Mouse (Mus musculus) megakaryocyte, adult 5-6 weeks (primary cell): ENCODE results near the gene Pcyt2. TPM values are rescaled to one million over a fixed set of nuclear protein-coding genes. Genes with fewer than 3 reads are reported as not detected.
A peak's percentile ranks its signal among the peaks of the same experiment; 100 is the strongest.

ENCODE experiments used
- ATAC-seq: 2 replicates; pipeline ENCODE4 v1.8.0; 2016; ENCODE audit warnings: mild to moderate bottlenecking, inconsistent platforms; ENCODE audit not compliant: poor library complexity, severe bottlenecking
- total RNA-seq, 2 experiments: library from RNA; stranded (forward) in 1 of 2; stranded (reverse) in 1 of 2; fragments of 153-499, 151-499 nt in 1 of 2; fragments of 221-1000, 200-1000 nt in 1 of 2; gene quantifications; 2 replicates each; pipeline versions ENCODE4 v1.2.3 to v1.2.4; 2015 to 2017

The Pcyt2 gene
- total RNA-seq, 2 experiments from 2014 or later, result 13.3 to 17.3 TPM

DNA sequence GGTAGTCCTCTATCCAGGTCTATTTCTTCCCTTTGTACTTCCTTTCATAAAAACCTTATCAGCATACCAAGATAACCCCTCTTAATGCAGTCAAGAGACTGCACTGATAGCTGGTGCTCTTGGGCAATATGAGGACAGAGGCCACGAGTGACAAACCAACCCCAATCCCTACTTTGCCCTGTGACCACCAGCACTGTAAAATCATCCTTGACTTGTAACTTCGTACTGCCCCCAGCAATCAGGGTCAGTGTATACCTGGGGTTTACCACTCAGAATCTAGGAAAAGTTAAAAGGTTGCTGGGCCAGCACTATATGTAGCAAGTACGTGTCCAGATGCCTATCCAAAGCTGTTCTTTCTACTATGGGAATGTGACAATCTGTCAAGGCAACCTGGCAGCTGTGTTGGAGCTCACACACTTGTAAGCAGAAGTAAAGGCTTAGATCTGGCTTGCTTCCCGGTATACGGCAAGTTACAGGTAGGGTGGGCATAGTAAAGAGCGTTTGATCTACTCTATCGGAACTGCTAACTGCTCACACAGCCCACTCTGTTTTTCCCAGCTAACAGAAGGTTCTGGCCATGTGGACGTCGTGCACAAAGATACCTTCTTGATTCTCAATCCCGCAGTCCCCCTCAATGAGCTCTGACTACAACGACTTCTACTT lies 45.9 kb downstream of the Pcyt2 start:
- no peak for ATAC-seq

DNA sequence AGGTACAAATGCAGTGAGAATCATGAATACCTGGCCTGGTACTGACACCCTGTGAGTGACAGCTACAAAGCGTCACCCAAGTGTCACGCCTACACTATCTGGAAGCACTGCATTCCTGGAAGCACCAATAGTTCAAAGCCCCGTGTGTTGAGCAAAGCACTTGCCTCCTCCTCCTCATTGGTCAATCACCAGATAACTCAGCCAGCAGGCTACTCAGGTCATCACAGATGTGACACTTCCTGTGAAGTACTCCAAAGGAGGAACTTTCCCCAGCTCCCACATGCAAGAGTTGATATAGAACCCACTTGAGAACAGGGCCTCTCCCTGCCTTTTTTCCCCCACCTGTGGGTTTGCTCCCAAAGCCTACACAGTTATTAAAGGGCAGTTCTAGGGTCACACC lies 46.6 kb downstream of the Pcyt2 start:
- peak; percentile 33 for ATAC-seq

GRCm38 (mm10) chr11:120568324-120568723 lies 49.4 kb downstream of the Pcyt2 start:
- no peak for ATAC-seq

- no peak for ATAC-seq
These were observed 52.6 kb downstream of the Pcyt2 start for GRCm38 (mm10) chr11:120565114-120565513.

GRCm38 (mm10) chr11:120562949-120563348 lies 54.8 kb downstream of the Pcyt2 start:
- no peak for ATAC-seq

DNA sequence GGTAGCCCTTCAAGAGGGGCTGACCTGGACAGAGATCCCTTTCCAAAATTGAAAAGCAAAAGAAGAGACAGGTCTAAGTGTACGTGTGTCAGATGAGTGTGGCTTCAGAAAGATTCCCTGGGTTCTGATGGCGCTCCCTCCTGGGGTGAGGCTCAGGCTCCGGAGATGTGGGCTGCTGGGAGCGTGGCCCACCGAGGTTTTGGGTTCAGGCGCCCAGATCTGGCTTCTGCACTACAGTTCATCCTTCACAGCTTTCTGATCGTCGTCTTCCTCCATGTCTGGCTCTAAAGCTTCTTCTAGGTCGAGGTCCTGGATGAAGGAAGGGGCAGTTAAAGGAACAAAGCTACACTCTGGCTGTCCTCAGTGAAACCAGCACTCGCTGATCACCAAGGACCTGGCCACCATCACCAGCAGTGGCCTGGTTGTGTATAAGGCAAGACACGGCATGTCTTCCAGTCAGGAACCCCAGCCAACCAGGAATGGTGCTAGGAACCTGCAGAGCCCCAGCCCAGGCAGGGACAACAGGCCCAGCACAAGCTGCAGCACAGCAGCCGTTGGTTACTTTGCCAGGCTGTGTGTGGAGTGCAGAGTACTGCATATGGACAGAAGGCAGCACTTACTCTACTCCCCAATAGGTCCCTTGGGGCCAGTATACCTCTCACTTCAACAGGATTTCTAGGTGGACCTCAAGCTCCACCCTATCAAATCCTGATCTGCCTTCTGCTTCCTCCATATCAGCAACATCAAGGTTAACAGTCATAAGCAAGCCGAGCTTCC lies 56.6 kb downstream of the Pcyt2 start:
- ATAC-seq, result no peak

Other genes starting within 250 kb of the Pcyt2 start
Only the 30 nearest of the 33 such genes appear.
- gene Tspan10, start 175.3 kb downstream of the Pcyt2 start, total RNA-seq (2015), result 0.16 TPM in 1 of 2 replicates, not detected in the other
- gene Tspan10, start 175.3 kb downstream of the Pcyt2 start, total RNA-seq (2017), result not detected in 2 replicates
- gene Pde6g, start 164.4 kb downstream of the Pcyt2 start, total RNA-seq (2015), result 1.1 TPM in 1 of 2 replicates, not detected in the other
- gene Pde6g, start 164.4 kb downstream of the Pcyt2 start, total RNA-seq (2017), result not detected in 2 replicates
- 6.2 and 7.7 TPM in 2 replicates for gene Oxld1, start 159.9 kb downstream of the Pcyt2 start, total RNA-seq (2015)
- 4.2 and 6.8 TPM in 2 replicates for gene Oxld1, start 159.9 kb downstream of the Pcyt2 start, total RNA-seq (2017)
- gene Ccdc137, start 159.8 kb downstream of the Pcyt2 start, total RNA-seq (2015), result 5.8 and 6.2 TPM in 2 replicates
- gene Ccdc137, start 159.8 kb downstream of the Pcyt2 start, total RNA-seq (2017), result 5.9 and 36.8 TPM in 2 replicates
- gene Arl16, start 150.3 kb downstream of the Pcyt2 start, total RNA-seq (2015), result 14.1 and 15.1 TPM in 2 replicates
- gene Arl16, start 150.3 kb downstream of the Pcyt2 start, total RNA-seq (2017), result 9.1 and 10.8 TPM in 2 replicates
- gene Mrpl12, start 133.3 kb downstream of the Pcyt2 start, total RNA-seq (2015), result 34.3 and 35.6 TPM in 2 replicates
- gene Mrpl12, start 133.3 kb downstream of the Pcyt2 start, total RNA-seq (2017), result 25.4 and 41.7 TPM in 2 replicates
- gene Slc25a10, start 126.1 kb downstream of the Pcyt2 start, total RNA-seq (2015), result 9.3 and 14.7 TPM in 2 replicates
- gene Slc25a10, start 126.1 kb downstream of the Pcyt2 start, total RNA-seq (2017), result 12.8 and 17.2 TPM in 2 replicates
- gene Gcgr, start 87.2 kb downstream of the Pcyt2 start, total RNA-seq (2015), result not detected in 2 replicates
- not detected in 2 replicates for gene Gcgr, start 87.2 kb downstream of the Pcyt2 start, total RNA-seq (2017)
- 79.7 and 83.0 TPM in 2 replicates for gene Mcrip1, start 68.2 kb downstream of the Pcyt2 start, total RNA-seq (2015)
- 18.3 and 30.5 TPM in 2 replicates for gene Mcrip1, start 68.2 kb downstream of the Pcyt2 start, total RNA-seq (2017)
- gene Ppp1r27, start 66.8 kb downstream of the Pcyt2 start, total RNA-seq (2015), result not detected in 2 replicates
- gene Ppp1r27, start 66.8 kb downstream of the Pcyt2 start, total RNA-seq (2017), result not detected in 2 replicates
- 301 and 325 TPM in 2 replicates for gene P4hb, start 44.7 kb downstream of the Pcyt2 start, total RNA-seq (2015)
- 587 and 590 TPM in 2 replicates for gene P4hb, start 44.7 kb downstream of the Pcyt2 start, total RNA-seq (2017)
- 506 and 521 TPM in 2 replicates for gene Arhgdia, start 36.3 kb downstream of the Pcyt2 start, total RNA-seq (2015)
- gene Arhgdia, start 36.3 kb downstream of the Pcyt2 start, total RNA-seq (2017), result 226 and 275 TPM in 2 replicates
- gene Alyref, start 19.6 kb downstream of the Pcyt2 start, total RNA-seq (2015), result 143 and 149 TPM in 2 replicates
- 171 and 196 TPM in 2 replicates for gene Alyref, start 19.6 kb downstream of the Pcyt2 start, total RNA-seq (2017)
- 79.9 and 90.6 TPM in 2 replicates for gene Anapc11, start 19.5 kb downstream of the Pcyt2 start, total RNA-seq (2015)
- 30.0 and 32.3 TPM in 2 replicates for gene Anapc11, start 19.5 kb downstream of the Pcyt2 start, total RNA-seq (2017)
- not detected in 2 replicates for gene Npb, start 9.5 kb downstream of the Pcyt2 start, total RNA-seq (2015)
- not detected in 2 replicates for gene Npb, start 9.5 kb downstream of the Pcyt2 start, total RNA-seq (2017)
- 51.4 and 53.6 TPM in 2 replicates for gene Sirt7, start 7.3 kb upstream of the Pcyt2 start, total RNA-seq (2015)
- gene Sirt7, start 7.3 kb upstream of the Pcyt2 start, total RNA-seq (2017), result 119 and 121 TPM in 2 replicates
- gene Mafg, start 15.7 kb upstream of the Pcyt2 start, total RNA-seq (2015), result 23.1 and 23.8 TPM in 2 replicates
- gene Mafg, start 15.7 kb upstream of the Pcyt2 start, total RNA-seq (2017), result 58.7 and 68.0 TPM in 2 replicates
- gene Pycr1, start 25.8 kb upstream of the Pcyt2 start, total RNA-seq (2015), result 3.5 and 3.7 TPM in 2 replicates
- 2.9 TPM in 2 replicates for gene Pycr1, start 25.8 kb upstream of the Pcyt2 start, total RNA-seq (2017)
- not detected in 2 replicates for gene Myadml2, start 30.2 kb upstream of the Pcyt2 start, total RNA-seq (2015)
- gene Myadml2, start 30.2 kb upstream of the Pcyt2 start, total RNA-seq (2017), result not detected in 2 replicates
- gene Notum, start 43.2 kb upstream of the Pcyt2 start, total RNA-seq (2015), result not detected in 2 replicates
- gene Notum, start 43.2 kb upstream of the Pcyt2 start, total RNA-seq (2017), result not detected in 2 replicates
- 57.9 and 63.1 TPM in 2 replicates for gene Aspscr1, start 55.0 kb upstream of the Pcyt2 start, total RNA-seq (2015)
- gene Aspscr1, start 55.0 kb upstream of the Pcyt2 start, total RNA-seq (2017), result 59.5 and 70.2 TPM in 2 replicates
- 84.6 and 95.8 TPM in 2 replicates for gene Cenpx, start 95.8 kb upstream of the Pcyt2 start, total RNA-seq (2015)
- gene Cenpx, start 95.8 kb upstream of the Pcyt2 start, total RNA-seq (2017), result 67.0 and 71.5 TPM in 2 replicates
- 6.3 and 7.2 TPM in 2 replicates for gene Lrrc45, start 96.0 kb upstream of the Pcyt2 start, total RNA-seq (2015)
- gene Lrrc45, start 96.0 kb upstream of the Pcyt2 start, total RNA-seq (2017), result 21.0 and 21.6 TPM in 2 replicates
- 0.25 and 0.83 TPM in 2 replicates for gene Rac3, start 103.5 kb upstream of the Pcyt2 start, total RNA-seq (2015)
- 1.4 TPM in 1 of 2 replicates, not detected in the other for gene Rac3, start 103.5 kb upstream of the Pcyt2 start, total RNA-seq (2017)
- gene Dcxr, start 109.3 kb upstream of the Pcyt2 start, total RNA-seq (2015), result 24.9 and 30.0 TPM in 2 replicates
- gene Dcxr, start 109.3 kb upstream of the Pcyt2 start, total RNA-seq (2017), result 20.0 and 25.0 TPM in 2 replicates
- gene Cbr2, start 114.2 kb upstream of the Pcyt2 start, total RNA-seq (2015), result 7.6 and 8.5 TPM in 2 replicates
- gene Cbr2, start 114.2 kb upstream of the Pcyt2 start, total RNA-seq (2017), result 1.7 and 8.9 TPM in 2 replicates
- gene Hmga1b, start 144.9 kb upstream of the Pcyt2 start, total RNA-seq (2015), result 10.5 and 11.9 TPM in 2 replicates
- gene Hmga1b, start 144.9 kb upstream of the Pcyt2 start, total RNA-seq (2017), result 7.6 and 8.8 TPM in 2 replicates
- gene Rfng, start 166.3 kb upstream of the Pcyt2 start, total RNA-seq (2015), result 10.4 and 14.5 TPM in 2 replicates
- 3.3 and 5.7 TPM in 2 replicates for gene Rfng, start 166.3 kb upstream of the Pcyt2 start, total RNA-seq (2017)
- gene Gps1, start 166.3 kb upstream of the Pcyt2 start, total RNA-seq (2015), result 51.4 and 70.1 TPM in 2 replicates
- gene Gps1, start 166.3 kb upstream of the Pcyt2 start, total RNA-seq (2017), result 52.1 and 56.3 TPM in 2 replicates
- gene Dus1l, start 178.5 kb upstream of the Pcyt2 start, total RNA-seq (2015), result 46.1 and 51.8 TPM in 2 replicates
- 24.0 and 31.1 TPM in 2 replicates for gene Dus1l, start 178.5 kb upstream of the Pcyt2 start, total RNA-seq (2017)